Mouse (Mus musculus): ENCODE measurements at regions not wholly inside any gene's neighbourhood (a gene's known extent, or its start where the extent isn't known, plus 50 kb on each side); places are given as distances from the start of the nearest gene placed in this dataset.

GRCm38 (mm10) chr14:99535781-99536180 is 237.3 kb downstream of the Klf5 start:
- DNase-seq = no peak

- no peak for DNase-seq
Observed at GRCm38 (mm10) chr14:99537286-99537685, 238.8 kb downstream of the Klf5 start.

GRCm38 (mm10) chr14:99541716-99542115 is 243.2 kb downstream of the Klf5 start:
- no peak for DNase-seq

- DNase-seq = no peak
Observed at GRCm38 (mm10) chr14:99547931-99548330, 249.4 kb downstream of the Klf5 start.

- DNase-seq = no peak
Observed at GRCm38 (mm10) chr14:99548363-99549248, 250.1 kb downstream of the Klf5 start.

GRCm38 (mm10) chr14:99564024-99564423 is 265.5 kb downstream of the Klf5 start:
- DNase-seq = no peak

- DNase-seq = no peak
Observed at GRCm38 (mm10) chr14:99574146-99574545, 275.7 kb downstream of the Klf5 start.

GRCm38 (mm10) chr14:99578665-99579064 is 280.2 kb downstream of the Klf5 start:
- DNase-seq = no peak

GRCm38 (mm10) chr14:99579271-99579759 is 280.8 kb downstream of the Klf5 start:
- DNase-seq = no peak

GRCm38 (mm10) chr14:99579765-99580266 is 281.3 kb downstream of the Klf5 start:
- DNase-seq = no peak

GRCm38 (mm10) chr14:99584144-99584543 is 285.7 kb downstream of the Klf5 start:
- no peak for DNase-seq

- DNase-seq = no peak
Observed at GRCm38 (mm10) chr14:99586029-99586428, 287.5 kb downstream of the Klf5 start.

- DNase-seq = no peak
Observed at GRCm38 (mm10) chr14:99590854-99591470, 292.5 kb downstream of the Klf5 start.

- no peak for DNase-seq
Observed at GRCm38 (mm10) chr14:99592922-99593321, 294.4 kb downstream of the Klf5 start.

- no peak for DNase-seq
Observed at GRCm38 (mm10) chr14:99593864-99594263, 295.4 kb downstream of the Klf5 start.

GRCm38 (mm10) chr14:99601900-99602299 is 303.4 kb downstream of the Klf5 start:
- DNase-seq = no peak

GRCm38 (mm10) chr14:99603257-99603656 is 304.8 kb downstream of the Klf5 start:
- DNase-seq = no peak

GRCm38 (mm10) chr14:99605351-99606100 is 307.0 kb downstream of the Klf5 start:
- no peak for DNase-seq

- no peak for DNase-seq
Observed at GRCm38 (mm10) chr14:99609003-99609402, 310.5 kb downstream of the Klf5 start.

- DNase-seq = no peak
Observed at GRCm38 (mm10) chr14:99611435-99611834, 312.9 kb downstream of the Klf5 start.

- DNase-seq = no peak
Observed at GRCm38 (mm10) chr14:99612114-99612513, 313.6 kb downstream of the Klf5 start.

GRCm38 (mm10) chr14:99614748-99615147 is 316.3 kb downstream of the Klf5 start:
- DNase-seq = no peak

- no peak for DNase-seq
Observed at GRCm38 (mm10) chr14:99616655-99617335, 318.3 kb downstream of the Klf5 start.

All from cerebellum, adult 9-11 months (tissue).